Mouse (Mus musculus): ENCODE measurements around the gene Nos2. TPM values are rescaled to one million over a fixed set of nuclear protein-coding genes. Genes with fewer than 3 reads are reported as not detected.

Gene Nos2
- polyA plus RNA-seq, 1 experiment from 2014 or later, result 1.4 TPM

DNA sequence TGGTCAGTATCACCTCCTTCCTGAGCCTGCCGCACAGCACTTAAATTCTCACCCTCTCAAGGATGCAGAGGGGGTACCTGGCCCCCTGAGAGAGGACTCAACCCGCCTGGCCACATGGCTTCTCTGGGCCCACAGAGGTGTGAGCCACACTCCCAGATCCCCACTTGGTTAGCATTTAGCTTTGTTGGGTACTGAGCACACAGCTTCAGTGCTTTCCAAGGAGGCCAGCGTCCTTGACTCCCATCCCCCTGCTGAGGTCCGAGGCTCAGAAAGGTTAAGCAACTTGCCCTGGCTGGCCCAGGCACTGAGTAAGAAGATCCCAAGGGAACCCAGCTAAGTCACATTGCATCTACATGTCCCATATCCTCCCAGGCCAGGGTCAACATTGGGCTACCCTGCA lies 47.5 kb downstream of the Nos2 start:
- peaks cover 7% of the 10 kb centered on the region; the same call in 1 of the 2 replicates for H3K4me1 ChIP-seq (ENCODE audit: control insufficient read depth, insufficient read depth, low read length)
- 83% methylated on average over 4 of the region's 4 CpGs for WGBS
- H3K27ac ChIP-seq (ENCODE audit: low read depth, low read length), result no peak overlapping the region
- no peaks in the 10 kb centered on the region for H3K27me3 ChIP-seq (ENCODE audit: control insufficient read depth, insufficient read depth, low read length)
- no peaks in the 10 kb centered on the region for H3K36me3 ChIP-seq (ENCODE audit: control insufficient read depth, insufficient read depth, low read length)
- ATAC-seq (ENCODE audit: insufficient read depth, low FRiP score, low TSS enrichment) (no peak), DNase-seq (ENCODE audit: low spot score) (no peak)
- no peak overlapping the region for H3K9ac ChIP-seq (ENCODE audit: low read length)
- no peak overlapping the region for H3K4me3 ChIP-seq (ENCODE audit: low read depth, low read length)
- no peak overlapping the region for H3K4me2 ChIP-seq (ENCODE audit: low read depth)
- no peaks in the 10 kb centered on the region for H3K9me3 ChIP-seq (ENCODE audit: control insufficient read depth, low read length)

DNA sequence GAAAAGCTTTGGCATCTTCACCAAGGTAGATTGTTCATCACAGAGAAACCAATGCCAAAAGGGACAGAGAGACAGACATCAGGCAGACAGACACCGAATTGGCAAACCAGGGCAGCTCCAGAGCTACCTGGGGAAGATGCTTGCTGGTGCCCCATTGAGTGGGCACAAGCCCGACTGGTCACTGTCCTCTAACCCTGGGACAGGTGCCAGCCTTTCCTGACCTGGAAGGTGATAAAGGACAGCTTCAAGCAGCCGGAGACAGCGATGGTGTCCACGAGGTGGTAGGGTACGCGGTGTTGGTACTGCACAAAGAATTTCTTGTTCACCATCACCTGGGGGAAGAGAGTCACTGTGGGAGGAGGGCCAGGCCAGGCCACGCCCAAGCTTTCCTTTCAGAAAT lies 50.5 kb downstream of the Nos2 start:
- H3K27ac ChIP-seq (ENCODE audit: low read depth, low read length), result no peak overlapping the region
- no peak for DNase-seq (ENCODE audit: low spot score)
- H3K36me3 ChIP-seq (ENCODE audit: control insufficient read depth, insufficient read depth, low read length), result no peaks in the 10 kb centered on the region
- H3K9me3 ChIP-seq (ENCODE audit: control insufficient read depth, low read length), result no peaks in the 10 kb centered on the region
- H3K27me3 ChIP-seq (ENCODE audit: control insufficient read depth, insufficient read depth, low read length), result no peaks in the 10 kb centered on the region
- no peak overlapping the region for H3K4me3 ChIP-seq (ENCODE audit: low read depth, low read length)
- no peak for ATAC-seq (ENCODE audit: insufficient read depth, low FRiP score, low TSS enrichment)
- H3K4me2 ChIP-seq (ENCODE audit: low read depth), result no peak overlapping the region
- WGBS, result 86% methylated on average over 8 of the region's 8 CpGs
- H3K4me1 ChIP-seq (ENCODE audit: control insufficient read depth, insufficient read depth, low read length), result peaks cover 11% of the 10 kb centered on the region
- no peak overlapping the region for H3K9ac ChIP-seq (ENCODE audit: low read length)

DNA sequence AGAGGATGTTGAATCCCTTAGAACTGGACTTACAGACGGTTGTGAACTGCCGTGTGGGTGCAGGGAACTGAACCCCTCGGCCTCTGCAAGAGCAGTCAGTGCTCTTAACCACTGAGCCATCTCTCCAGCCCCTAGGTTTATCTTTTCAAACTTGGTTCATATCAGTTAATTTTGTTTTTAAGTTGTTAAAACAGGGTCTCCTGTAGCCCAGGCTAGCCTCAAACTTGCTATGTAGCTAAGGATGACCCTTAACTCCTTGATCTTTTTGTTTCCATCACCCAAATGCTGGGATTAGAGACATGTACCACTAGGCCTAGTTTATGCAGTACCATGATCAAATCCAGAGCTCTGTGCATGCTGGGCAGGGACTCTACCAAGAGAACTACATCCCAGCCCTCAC lies 51.2 kb downstream of the Nos2 start:
- Histone ChIP-seq H3K4me3 (ENCODE audit: low read depth, low read length) (no peak overlapping the region), H3K9ac (ENCODE audit: low read length) (no peak overlapping the region), H3K9me3 (ENCODE audit: control insufficient read depth, low read length) (no peaks in the 10 kb centered on the region), H3K4me2 (ENCODE audit: low read depth) (no peak overlapping the region), H3K36me3 (ENCODE audit: control insufficient read depth, insufficient read depth, low read length) (no peaks in the 10 kb centered on the region), H3K4me1 (ENCODE audit: control insufficient read depth, insufficient read depth, low read length) (peaks cover 11% of the 10 kb centered on the region), H3K27ac (ENCODE audit: low read depth, low read length) (no peak overlapping the region), H3K27me3 (ENCODE audit: control insufficient read depth, insufficient read depth, low read length) (no peaks in the 10 kb centered on the region)
- ATAC-seq (ENCODE audit: insufficient read depth, low FRiP score, low TSS enrichment), result no peak
- 96% methylated on average over 3 of the region's 3 CpGs for WGBS
- DNase-seq (ENCODE audit: low spot score), result no peak

DNA sequence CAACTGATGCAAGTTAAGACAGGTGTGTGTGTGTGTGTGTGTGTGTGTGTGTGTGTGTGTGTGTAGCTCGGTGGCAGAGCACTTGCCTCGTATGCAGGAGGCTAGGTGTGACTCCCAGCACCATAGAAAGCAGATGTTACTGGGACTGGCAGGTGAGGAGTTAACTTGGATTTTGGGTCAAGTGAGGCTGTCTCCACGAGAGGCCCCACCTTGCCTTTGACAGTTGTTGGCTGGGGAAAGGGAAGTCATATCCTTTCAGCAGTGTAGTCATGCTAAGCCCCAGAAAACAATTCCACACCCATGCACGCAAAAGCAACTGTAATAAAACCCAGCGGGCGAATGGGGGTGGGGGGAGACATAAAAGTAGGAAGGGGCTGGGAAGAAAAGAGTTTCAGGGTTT lies 51.7 kb downstream of the Nos2 start:
- Histone ChIP-seq H3K9me3 (ENCODE audit: control insufficient read depth, low read length) (no peaks in the 10 kb centered on the region), H3K27me3 (ENCODE audit: control insufficient read depth, insufficient read depth, low read length) (no peaks in the 10 kb centered on the region), H3K27ac (ENCODE audit: low read depth, low read length) (no peak overlapping the region), H3K36me3 (ENCODE audit: control insufficient read depth, insufficient read depth, low read length) (no peaks in the 10 kb centered on the region), H3K4me1 (ENCODE audit: control insufficient read depth, insufficient read depth, low read length) (peaks cover 11% of the 10 kb centered on the region), H3K4me3 (ENCODE audit: low read depth, low read length) (no peak overlapping the region), H3K9ac (ENCODE audit: low read length) (no peak overlapping the region), H3K4me2 (ENCODE audit: low read depth) (no peak overlapping the region)
- ATAC-seq (ENCODE audit: insufficient read depth, low FRiP score, low TSS enrichment) (no peak), DNase-seq (ENCODE audit: low spot score) (no peak)
- WGBS, result 41% methylated on average over 6 of the region's 6 CpGs

- ATAC-seq (ENCODE audit: insufficient read depth, low FRiP score, low TSS enrichment) (no peak), DNase-seq (ENCODE audit: low spot score) (no peak)
- no peaks in the 10 kb centered on the region for H3K9me3 ChIP-seq (ENCODE audit: control insufficient read depth, low read length)
- H3K27me3 ChIP-seq (ENCODE audit: control insufficient read depth, insufficient read depth, low read length), result no peaks in the 10 kb centered on the region
- H3K27ac ChIP-seq (ENCODE audit: low read depth, low read length), result no peak overlapping the region
- WGBS, result 55% methylated on average over 8 of the region's 8 CpGs
- no peaks in the 10 kb centered on the region for H3K36me3 ChIP-seq (ENCODE audit: control insufficient read depth, insufficient read depth, low read length)
- H3K4me2 ChIP-seq (ENCODE audit: low read depth), result no peak overlapping the region
- H3K4me1 ChIP-seq (ENCODE audit: control insufficient read depth, insufficient read depth, low read length), result peaks cover 11% of the 10 kb centered on the region
- H3K4me3 ChIP-seq (ENCODE audit: low read depth, low read length), result no peak overlapping the region
- no peak overlapping the region for H3K9ac ChIP-seq (ENCODE audit: low read length)
These were observed 52.3 kb downstream of the Nos2 start for GRCm38 (mm10) chr11:78972811-78973351.

DNA sequence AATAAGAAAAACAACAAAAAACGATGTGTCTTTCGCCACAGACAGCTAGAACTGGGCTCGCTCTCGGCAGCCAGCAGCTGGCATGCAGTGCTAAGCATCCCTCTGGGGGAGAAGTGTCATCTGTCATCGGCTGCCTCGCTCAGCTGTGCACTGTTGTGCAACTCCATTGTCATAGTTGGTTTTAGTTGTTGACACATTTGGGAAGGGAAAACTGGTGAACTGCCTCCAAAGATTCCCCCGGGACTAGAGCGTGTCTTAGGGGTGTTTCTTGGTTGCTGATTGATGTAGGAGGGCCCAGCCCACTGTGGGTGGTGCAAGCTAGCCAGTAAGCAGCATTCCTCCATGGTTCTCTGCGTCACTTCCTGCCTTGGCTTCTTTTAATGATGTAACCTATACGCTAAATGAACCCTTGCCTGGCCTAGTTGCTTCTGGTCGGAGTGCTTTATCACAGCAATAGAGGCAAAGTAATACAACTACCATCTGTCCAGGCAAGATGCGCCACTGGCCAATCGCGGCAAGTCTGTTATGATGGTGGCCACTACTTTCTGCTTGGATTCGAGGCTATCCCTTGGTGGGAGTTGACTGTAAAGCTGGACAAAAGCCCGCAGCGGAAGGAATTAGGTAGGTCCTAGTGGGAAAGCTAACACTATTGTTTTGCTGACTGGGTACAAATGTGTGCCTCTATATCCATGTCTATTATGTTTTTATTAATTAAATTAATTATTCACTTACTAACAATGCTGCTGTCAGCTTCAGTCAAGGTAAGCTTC lies 53.0 kb downstream of the Nos2 start:
- 64% methylated on average over 17 of the region's 17 CpGs for WGBS
- no peaks in the 10 kb centered on the region for H3K36me3 ChIP-seq (ENCODE audit: control insufficient read depth, insufficient read depth, low read length)
- 0 out of 2 replicates have a peak overlapping the region, but pooled peaks have one; percentile 6 for H3K27ac ChIP-seq (ENCODE audit: low read depth, low read length)
- no peak overlapping the region for H3K4me3 ChIP-seq (ENCODE audit: low read depth, low read length)
- H3K27me3 ChIP-seq (ENCODE audit: control insufficient read depth, insufficient read depth, low read length), result no peaks in the 10 kb centered on the region
- H3K9me3 ChIP-seq (ENCODE audit: control insufficient read depth, low read length), result no peaks in the 10 kb centered on the region
- H3K4me2 ChIP-seq (ENCODE audit: low read depth), result no peak overlapping the region
- DNase-seq (ENCODE audit: low spot score) (peak; percentile 53), ATAC-seq (ENCODE audit: insufficient read depth, low FRiP score, low TSS enrichment) (no peak)
- peaks cover 11% of the 10 kb centered on the region for H3K4me1 ChIP-seq (ENCODE audit: control insufficient read depth, insufficient read depth, low read length)
- no peak overlapping the region for H3K9ac ChIP-seq (ENCODE audit: low read length)

GRCm38 (mm10) chr11:78976731-78977510 lies 56.3 kb downstream of the Nos2 start:
- no peaks in the 10 kb centered on the region for H3K36me3 ChIP-seq (ENCODE audit: control insufficient read depth, insufficient read depth, low read length)
- DNase-seq (ENCODE audit: low spot score) (no peak), ATAC-seq (ENCODE audit: insufficient read depth, low FRiP score, low TSS enrichment) (no peak)
- H3K4me2 ChIP-seq (ENCODE audit: low read depth), result no peak overlapping the region
- no peak overlapping the region for H3K4me3 ChIP-seq (ENCODE audit: low read depth, low read length)
- H3K27me3 ChIP-seq (ENCODE audit: control insufficient read depth, insufficient read depth, low read length), result no peaks in the 10 kb centered on the region
- H3K4me1 ChIP-seq (ENCODE audit: control insufficient read depth, insufficient read depth, low read length), result peaks cover 11% of the 10 kb centered on the region
- 79% methylated on average over 8 of the region's 8 CpGs for WGBS
- H3K9me3 ChIP-seq (ENCODE audit: control insufficient read depth, low read length), result no peaks in the 10 kb centered on the region
- no peak overlapping the region for H3K9ac ChIP-seq (ENCODE audit: low read length)
- no peak overlapping the region for H3K27ac ChIP-seq (ENCODE audit: low read depth, low read length)

DNA sequence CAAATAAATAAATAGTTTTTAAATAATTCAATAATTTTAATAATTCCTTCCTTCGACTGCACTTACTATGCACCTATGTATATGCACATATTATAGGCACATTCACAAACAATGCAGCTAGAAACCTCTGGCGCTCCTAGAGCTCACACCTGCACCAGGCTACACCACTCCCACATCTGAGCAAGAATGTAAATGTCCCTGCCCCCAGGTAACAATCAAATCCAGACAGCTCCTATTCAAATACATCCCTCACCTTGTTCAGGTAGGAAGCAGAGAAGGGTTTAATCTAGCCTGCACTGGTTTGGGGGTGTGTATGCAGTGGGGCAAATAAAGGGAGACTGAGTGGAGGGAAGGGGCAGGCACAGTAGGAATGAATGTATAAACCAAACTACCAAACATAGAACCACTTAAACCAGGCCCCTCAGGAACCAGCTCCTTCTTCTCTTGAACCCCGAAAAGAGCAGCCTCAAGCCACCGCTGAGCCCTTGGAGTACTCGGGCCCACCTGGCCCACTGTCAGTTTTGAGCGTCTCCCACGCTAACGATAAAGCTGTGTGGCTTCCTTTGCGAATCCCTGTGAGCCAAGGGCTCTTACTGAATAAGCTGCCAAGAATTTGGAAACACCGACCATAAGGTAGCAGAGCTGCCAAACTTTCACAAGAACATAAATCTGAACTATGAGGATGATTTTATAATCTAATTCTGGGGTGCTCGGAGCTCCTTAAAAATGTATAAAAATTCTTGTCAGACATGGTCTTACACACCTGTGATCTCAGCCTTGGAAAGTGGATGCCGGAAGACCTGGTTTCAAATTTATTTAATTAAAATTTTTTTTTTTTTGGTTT lies 57.8 kb downstream of the Nos2 start:
- H3K4me1 ChIP-seq (ENCODE audit: control insufficient read depth, insufficient read depth, low read length), result peaks cover 2% of the 10 kb centered on the region; the same call in 1 of the 2 replicates
- H3K9me3 ChIP-seq (ENCODE audit: control insufficient read depth, low read length), result no peaks in the 10 kb centered on the region
- H3K36me3 ChIP-seq (ENCODE audit: control insufficient read depth, insufficient read depth, low read length), result no peaks in the 10 kb centered on the region
- 85% methylated on average over 12 of the region's 12 CpGs for WGBS
- no peaks in the 10 kb centered on the region for H3K27me3 ChIP-seq (ENCODE audit: control insufficient read depth, insufficient read depth, low read length)
- no peak overlapping the region for H3K4me3 ChIP-seq (ENCODE audit: low read depth, low read length)
- H3K4me2 ChIP-seq (ENCODE audit: low read depth), result no peak overlapping the region
- ATAC-seq (ENCODE audit: insufficient read depth, low FRiP score, low TSS enrichment) (no peak), DNase-seq (ENCODE audit: low spot score) (no peak)
- no peak overlapping the region for H3K9ac ChIP-seq (ENCODE audit: low read length)
- no peak overlapping the region for H3K27ac ChIP-seq (ENCODE audit: low read depth, low read length)
